Mouse (Mus musculus) forebrain, embryonic 15.5 days (tissue): ENCODE measurements around the gene Gm10912. TPM values are rescaled to one million over a fixed set of nuclear protein-coding genes. Genes with fewer than 3 reads are reported as not detected.
"Not testable (repeated sequence)": the region's sequence is repeated elsewhere in the genome, so short reads cannot be mapped to it uniquely, and the experiment has no call there.

Experiments
- ATAC-seq: fragments of 200-750 bp; cut with Nextera tagmentation; replicated peaks from 2 replicates; pipeline ENCODE4 v1.8.0; 2017; ENCODE audit warnings: mild to moderate bottlenecking, moderate TSS enrichment, moderate library complexity
- H3K27ac ChIP-seq: fragments of 300-500 bp; sonication (generic); replicated peaks from 2 replicates; pipeline ENCODE4 v1.5.1; 2015; ENCODE audit warnings: mild to moderate bottlenecking, inconsistent platforms
- H3K27me3 ChIP-seq: fragments of 300-500 bp; sonication (generic); 2 replicates; pipeline ENCODE4 v1.6.1; 2015; ENCODE audit warnings: inconsistent platforms
- H3K36me3 ChIP-seq: fragments of 300-500 bp; sonication (generic); 2 replicates; pipeline ENCODE4 v1.6.1; 2015; ENCODE audit warnings: mild to moderate bottlenecking, inconsistent platforms
- H3K4me1 ChIP-seq: fragments of 300-500 bp; sonication (generic); 2 replicates; pipeline ENCODE4 v1.6.1; 2015; ENCODE audit warnings: inconsistent platforms
- H3K4me2 ChIP-seq: fragments of 300-500 bp; sonication (generic); replicated peaks from 2 replicates; pipeline ENCODE4 v1.6.1; 2015; ENCODE audit warnings: mild to moderate bottlenecking, inconsistent platforms
- H3K4me3 ChIP-seq: fragments of 300-500 bp; sonication (generic); 2 replicates; pipeline ENCODE4 v1.5.1; 2015; ENCODE audit warnings: mild to moderate bottlenecking, inconsistent platforms
- H3K9ac ChIP-seq: fragments of 300-500 bp; sonication (generic); replicated peaks from 2 replicates; pipeline ENCODE4 v1.6.1; 2015; ENCODE audit warnings: mild to moderate bottlenecking, inconsistent platforms
- H3K9me3 ChIP-seq: fragments of 300-500 bp; sonication (generic); 2 replicates; pipeline ENCODE4 v1.6.1; 2016; ENCODE audit warnings: inconsistent platforms
- WGBS: fragments of 180-500 bp; shearing (Covaris S2); methylation state at CpG from one replicate; pipeline ENCODE4 v1.1.7; 2015; ENCODE audit warnings: mixed read lengths; 5-methylcytosine and 5-hydroxymethylcytosine counted together
- polyA plus RNA-seq: library from polyadenylated mRNA; unstranded; fragments of >200 nt; fragmentation: Nextera tagmentation; extraction: Ambion mirVana; gene quantifications from 2 replicates; pipeline ENCODE4 v1.2.1, GENCODE M21; 2015

Gm10912 gene
- polyA plus RNA-seq, 1 experiment from 2014 or later = not detected

GRCm38 (mm10) chr2:104078285-104078684, 12.7 kb downstream of the Gm10912 start:
- H3K4me2 ChIP-seq, H3K36me3 ChIP-seq, H3K9ac ChIP-seq, H3K9me3 ChIP-seq, ATAC-seq, H3K4me3 ChIP-seq, H3K27me3 ChIP-seq, H3K27ac ChIP-seq, H3K4me1 ChIP-seq: not testable (repeated sequence)
- 74% methylated on average over 5 of the region's 5 CpGs for WGBS

GRCm38 (mm10) chr2:104081436-104082050, 15.9 kb downstream of the Gm10912 start:
- not testable (repeated sequence) for H3K9ac ChIP-seq, H3K4me3 ChIP-seq, H3K27ac ChIP-seq, H3K36me3 ChIP-seq, H3K4me2 ChIP-seq, H3K27me3 ChIP-seq, ATAC-seq, H3K9me3 ChIP-seq, H3K4me1 ChIP-seq
- WGBS = no CpG with 5 or more reads among the region's 1 CpGs

- Histone ChIP-seq H3K27me3 (no peaks in the 10 kb centered on the region), H3K9ac (no peak overlapping the region), H3K4me1 (no peaks in the 10 kb centered on the region), H3K36me3 (no peaks in the 10 kb centered on the region), H3K4me3 (no peak overlapping the region), H3K4me2 (no peak overlapping the region), H3K9me3 (no peaks in the 10 kb centered on the region), H3K27ac (no peak overlapping the region)
- ATAC-seq = no peak
Measured at GRCm38 (mm10) chr2:104082474-104082873, 16.8 kb downstream of the Gm10912 start.

GRCm38 (mm10) chr2:104084027-104084426, 18.4 kb downstream of the Gm10912 start:
- not testable (repeated sequence) for H3K4me1 ChIP-seq, H3K9ac ChIP-seq, ATAC-seq, H3K27ac ChIP-seq, H3K36me3 ChIP-seq, H3K9me3 ChIP-seq, H3K4me2 ChIP-seq, H3K27me3 ChIP-seq, H3K4me3 ChIP-seq

GRCm38 (mm10) chr2:104087562-104087961, 21.9 kb downstream of the Gm10912 start:
- H3K4me2 ChIP-seq, H3K9ac ChIP-seq, ATAC-seq, H3K36me3 ChIP-seq, H3K27ac ChIP-seq, H3K9me3 ChIP-seq, H3K4me1 ChIP-seq, H3K27me3 ChIP-seq, H3K4me3 ChIP-seq: not testable (repeated sequence)
- WGBS = 73% methylated on average over 1 of the region's 1 CpGs

GRCm38 (mm10) chr2:104093305-104093704, 27.7 kb downstream of the Gm10912 start:
- Histone ChIP-seq H3K9me3 (no peaks in the 10 kb centered on the region), H3K27ac (no peak overlapping the region), H3K36me3 (no peaks in the 10 kb centered on the region), H3K27me3 (no peaks in the 10 kb centered on the region), H3K4me1 (0 out of 2 replicates have a peak, but pooled peaks cover 6% of the 10 kb centered on the region), H3K4me3 (no peak overlapping the region), H3K4me2 (no peak overlapping the region), H3K9ac (no peak overlapping the region)
- 91% methylated on average over 2 of the region's 2 CpGs for WGBS
- no peak for ATAC-seq

- Histone ChIP-seq H3K27me3 (no peaks in the 10 kb centered on the region), H3K9me3 (no peaks in the 10 kb centered on the region), H3K4me1 (0 out of 2 replicates have a peak, but pooled peaks cover 6% of the 10 kb centered on the region), H3K36me3 (no peaks in the 10 kb centered on the region), H3K4me3 (peak within 1 kb of the TSS; percentile 33), H3K9ac (peak within 1 kb of the TSS; percentile 11), H3K27ac (no peak within 1 kb of the TSS), H3K4me2 (peak within 1 kb of the TSS; percentile 38)
- ATAC-seq = peak; percentile 84
- 4% methylated on average over 15 of the region's 15 CpGs for WGBS
Measured at GRCm38 (mm10) chr2:104095741-104096213, 30.2 kb downstream of the Gm10912 start, which contains the start of gene Cd59a. Gene Cd59a (plus strand): TSS chr2:104095801.

GRCm38 (mm10) chr2:104096256-104096655, 30.6 kb downstream of the Gm10912 start:
- Histone ChIP-seq H3K4me3 (peak overlapping the region; percentile 33), H3K9me3 (no peaks in the 10 kb centered on the region), H3K27me3 (no peaks in the 10 kb centered on the region), H3K27ac (no peak overlapping the region), H3K4me2 (peak overlapping the region; percentile 38), H3K9ac (peak overlapping the region; percentile 11; the same call in 1 of the 2 replicates), H3K36me3 (no peaks in the 10 kb centered on the region), H3K4me1 (0 out of 2 replicates have a peak, but pooled peaks cover 6% of the 10 kb centered on the region)
- no peak for ATAC-seq
- WGBS = 39% methylated on average over 10 of the region's 10 CpGs

GRCm38 (mm10) chr2:104096796-104097195, 31.2 kb downstream of the Gm10912 start:
- H3K27me3 ChIP-seq, H3K4me1 ChIP-seq, H3K9me3 ChIP-seq, H3K9ac ChIP-seq, ATAC-seq, H3K4me3 ChIP-seq, H3K36me3 ChIP-seq, H3K4me2 ChIP-seq, H3K27ac ChIP-seq: not testable (repeated sequence)
- 48% methylated on average over 1 of the region's 1 CpGs for WGBS

- H3K4me1 ChIP-seq, H3K9me3 ChIP-seq, H3K27ac ChIP-seq, ATAC-seq, H3K9ac ChIP-seq, H3K36me3 ChIP-seq, H3K27me3 ChIP-seq, H3K4me2 ChIP-seq, H3K4me3 ChIP-seq: not testable (repeated sequence)
- WGBS = 96% methylated on average over 4 of the region's 4 CpGs
Measured at GRCm38 (mm10) chr2:104097396-104097795, 31.8 kb downstream of the Gm10912 start.

GRCm38 (mm10) chr2:104098529-104099230, 33.1 kb downstream of the Gm10912 start:
- Histone ChIP-seq H3K27ac (no peak overlapping the region), H3K4me1 (0 out of 2 replicates have a peak, but pooled peaks cover 6% of the 10 kb centered on the region), H3K36me3 (no peaks in the 10 kb centered on the region), H3K9ac (no peak overlapping the region), H3K4me2 (no peak overlapping the region), H3K27me3 (no peaks in the 10 kb centered on the region), H3K9me3 (no peaks in the 10 kb centered on the region), H3K4me3 (no peak overlapping the region)
- ATAC-seq = no peak
- 40% methylated on average over 3 of the region's 3 CpGs for WGBS

GRCm38 (mm10) chr2:104099231-104099585, 33.6 kb downstream of the Gm10912 start:
- H3K9me3 ChIP-seq = no peaks in the 10 kb centered on the region
- H3K4me1 ChIP-seq = 0 out of 2 replicates have a peak, but pooled peaks cover 6% of the 10 kb centered on the region
- 96% methylated on average over 2 of the region's 2 CpGs for WGBS
- H3K36me3 ChIP-seq = no peaks in the 10 kb centered on the region
- no peak overlapping the region for H3K27ac ChIP-seq
- H3K27me3 ChIP-seq = no peaks in the 10 kb centered on the region
- no peak overlapping the region for H3K4me2 ChIP-seq
- no peak overlapping the region for H3K4me3 ChIP-seq
- no peak overlapping the region for H3K9ac ChIP-seq
- no peak for ATAC-seq
